Mouse (Mus musculus): ENCODE measurements around the gene Cfap43.

The Cfap43 gene

GRCm38 (mm10) chr19:47886617-47887016 lies 32.5 kb downstream of the Cfap43 start:
- intact Hi-C loops (cut with DNase I) = no loop called here

GRCm38 (mm10) chr19:47885886-47886285 lies 33.2 kb downstream of the Cfap43 start:
- intact Hi-C loops (cut with DNase I) = no loop called here

GRCm38 (mm10) chr19:47885191-47885743 lies 33.8 kb downstream of the Cfap43 start:
- intact Hi-C loops (cut with DNase I) = no loop called here

GRCm38 (mm10) chr19:47884296-47885085 lies 34.6 kb downstream of the Cfap43 start:
- intact Hi-C loops (cut with DNase I) = no loop called here

- intact Hi-C loops (cut with DNase I) = loop anchor here (1.0 kb wide), 1 partner anchor 49 kb away; no protein-coding TSS in a partner anchor
Observed at GRCm38 (mm10) chr19:47882882-47883254, 36.2 kb downstream of the Cfap43 start.

- intact Hi-C loops (cut with DNase I) = loop anchor here (1.0 kb wide), 1 partner anchor 50 kb away; no protein-coding TSS in a partner anchor
Observed at GRCm38 (mm10) chr19:47882151-47882881, 36.8 kb downstream of the Cfap43 start.

GRCm38 (mm10) chr19:47881538-47881937 lies 37.5 kb downstream of the Cfap43 start:
- intact Hi-C loops (cut with DNase I) = no loop called here

GRCm38 (mm10) chr19:47876252-47876651 lies 42.8 kb downstream of the Cfap43 start:
- intact Hi-C loops (cut with DNase I) = no loop called here

GRCm38 (mm10) chr19:47871515-47871914 lies 47.6 kb downstream of the Cfap43 start:
- intact Hi-C loops (cut with DNase I) = no loop called here

- intact Hi-C loops (cut with DNase I) = no loop called here
Observed at GRCm38 (mm10) chr19:47870102-47870666, 48.9 kb downstream of the Cfap43 start.

GRCm38 (mm10) chr19:47869516-47869915 lies 49.6 kb downstream of the Cfap43 start:
- intact Hi-C loops (cut with DNase I) = no loop called here

GRCm38 (mm10) chr19:47868951-47869350 lies 50.1 kb downstream of the Cfap43 start:
- intact Hi-C loops (cut with DNase I) = no loop called here

- intact Hi-C loops (cut with DNase I) = no loop called here
Observed at GRCm38 (mm10) chr19:47867628-47868175, 51.4 kb downstream of the Cfap43 start.

GRCm38 (mm10) chr19:47865353-47865947 lies 53.6 kb downstream of the Cfap43 start, which contains the start of gene Gsto2:
Gsto2 (plus strand) TSS chr19:47865534.
- intact Hi-C loops (cut with DNase I) = no loop called here

GRCm38 (mm10) chr19:47864721-47865120 lies 54.4 kb downstream of the Cfap43 start:
- intact Hi-C loops (cut with DNase I) = no loop called here

- intact Hi-C loops (cut with DNase I) = no loop called here
Observed at GRCm38 (mm10) chr19:47864051-47864450, 55.0 kb downstream of the Cfap43 start.

- intact Hi-C loops (cut with DNase I) = no loop called here
Observed at GRCm38 (mm10) chr19:47862581-47862980, 56.5 kb downstream of the Cfap43 start.

GRCm38 (mm10) chr19:47859180-47859579 lies 59.9 kb downstream of the Cfap43 start:
- intact Hi-C loops (cut with DNase I) = no loop called here

- intact Hi-C loops (cut with DNase I) = no loop called here
Observed at GRCm38 (mm10) chr19:47857957-47858942, 60.8 kb downstream of the Cfap43 start.

Data from adrenal gland (tissue).